Mouse (Mus musculus): ENCODE measurements around the gene Lrba.

DNA sequence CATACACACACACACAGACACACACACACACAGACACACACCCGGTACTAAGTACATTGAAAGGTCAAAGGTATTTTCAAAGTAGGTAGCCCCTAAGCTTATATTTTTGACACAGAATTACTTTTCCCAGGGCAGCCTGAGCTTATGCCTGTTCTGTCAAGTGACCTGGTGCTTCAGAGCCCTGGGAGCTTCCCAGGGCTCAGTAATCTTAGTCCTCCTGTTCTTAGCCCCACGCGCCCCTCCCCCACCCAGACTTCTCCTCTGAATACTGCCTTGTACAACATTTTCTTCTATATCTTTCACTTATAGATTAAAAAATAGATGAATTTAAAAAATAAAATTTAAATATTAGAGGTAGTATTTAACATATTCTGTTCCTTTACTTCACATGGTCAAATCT, 320.3 kb downstream of the Lrba start:
- no peak for TF ChIP-seq POLR2A (IDR thresholded peaks at IDR 0.05; ENCODE audit: insufficient read length, low read depth)
- TF ChIP-seq MYOD1 (IDR thresholded peaks at IDR 0.05; ENCODE audit: control insufficient read depth in 1 of 3, insufficient read length in 2 of 3, low read depth in 2 of 3), result no peak
